Mouse (Mus musculus) hindbrain, postnatal 0 days (tissue): ENCODE measurements around the gene Kbtbd6. TPM values are rescaled to one million over a fixed set of nuclear protein-coding genes. Genes with fewer than 3 reads are reported as not detected.
"Not testable (repeated sequence)": the region's sequence is repeated elsewhere in the genome, so short reads cannot be mapped to it uniquely, and the experiment has no call there.

ENCODE experiments used
- ATAC-seq: fragments of 200-750 bp; cut with Nextera tagmentation; 2 replicates; pipeline ENCODE4 v1.8.0; 2017; ENCODE audit warnings: mild to moderate bottlenecking, moderate TSS enrichment, moderate library complexity
- DNase-seq: peaks from one replicate; pipeline ENCODE4 v3.0.0-alpha.2; 2015; ENCODE audit warnings: low spot score
- H3K27ac ChIP-seq: fragments of 300-500 bp; sonication (generic); 2 replicates; pipeline ENCODE4 v1.5.1; 2014; ENCODE audit warnings: mild to moderate bottlenecking
- H3K27me3 ChIP-seq: fragments of 300-500 bp; sonication (generic); 2 replicates; pipeline ENCODE4 v1.6.1; 2014; ENCODE audit warnings: low read length, mixed read lengths; ENCODE audit not compliant: insufficient read depth
- H3K36me3 ChIP-seq: fragments of 300-500 bp; sonication (generic); 2 replicates; pipeline ENCODE4 v1.6.1; 2014; ENCODE audit warnings: low read length, mixed read lengths; ENCODE audit not compliant: insufficient read depth
- H3K4me1 ChIP-seq: fragments of 300-500 bp; sonication (generic); 2 replicates; pipeline ENCODE4 v1.6.1; 2014; ENCODE audit warnings: antibody characterized with exemption, low read length, mixed read lengths; ENCODE audit not compliant: insufficient read depth
- H3K4me2 ChIP-seq: fragments of 300-500 bp; sonication (generic); 2 replicates; pipeline ENCODE4 v1.6.1; 2014; ENCODE audit warnings: low read depth, mild to moderate bottlenecking, low read length, moderate library complexity, mixed read lengths
- H3K4me3 ChIP-seq: fragments of 300-500 bp; sonication (generic); 2 replicates; pipeline ENCODE4 v1.5.1; 2014; ENCODE audit warnings: low read length
- H3K9ac ChIP-seq: fragments of 300-500 bp; sonication (generic); replicated peaks from 2 replicates; pipeline ENCODE4 v1.6.1; 2014; ENCODE audit warnings: mild to moderate bottlenecking, low read length, moderate library complexity, mixed read lengths
- H3K9me3 ChIP-seq: fragments of 300-500 bp; sonication (generic); 2 replicates; pipeline ENCODE4 v1.6.1; 2016; ENCODE audit warnings: low read length, mixed read lengths
- CTCF ChIP-seq: IDR thresholded peaks from 2 replicates; pipeline ENCODE4 v1.5.1; 2016; ENCODE audit warnings: antibody characterized with exemption, control low read depth, low read depth
- WGBS: fragments of 180-500 bp; shearing (Covaris S2); extraction: QIAGEN DNeasy Blood & Tissue Kit; methylation state at CpG from one replicate; pipeline ENCODE4 v1.1.7; 2014; 5-methylcytosine and 5-hydroxymethylcytosine counted together
- polyA plus RNA-seq: library from polyadenylated mRNA; unstranded; fragments of >200 nt; fragmentation: Nextera tagmentation; extraction: Ambion mirVana; gene quantifications from 2 replicates; pipeline ENCODE4 v1.2.1, GENCODE M21; 2015
- total RNA-seq: library from RNA; depleted of rRNA; stranded (reverse); fragments of >200 nt; gene quantifications from 2 replicates; pipeline ENCODE4 v1.2.3, GENCODE M21; 2014

Gene Kbtbd6
- total and polyA plus RNA-seq, 2 experiments from 2014 or later: 1.1 to 2.9 TPM

DNA sequence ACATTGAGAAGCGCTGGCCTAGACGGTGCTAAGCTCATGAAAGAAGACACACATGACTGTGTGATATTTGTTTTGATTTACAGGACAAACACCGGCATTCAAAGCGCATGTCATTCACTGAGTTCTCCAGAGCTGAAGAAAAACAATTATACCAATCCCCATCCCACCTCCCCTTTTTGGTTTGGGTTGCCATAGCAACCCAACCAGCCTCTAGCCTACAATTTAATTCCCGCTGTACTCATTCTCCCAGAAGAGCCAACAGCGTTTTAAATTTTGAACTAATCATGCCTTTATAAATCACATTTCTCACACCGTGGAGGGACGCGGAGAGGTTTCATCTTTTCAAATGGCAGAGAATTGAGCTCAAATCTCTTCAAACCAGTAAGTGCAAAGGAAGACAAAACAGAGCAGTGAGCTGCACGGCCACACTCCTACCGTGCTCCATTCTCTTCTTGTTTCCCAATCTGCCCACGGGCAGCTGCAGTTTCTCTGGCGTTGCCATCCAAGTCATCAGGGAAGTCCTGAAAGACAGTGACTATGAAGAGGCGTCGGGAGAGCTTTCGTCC, 6.5 kb upstream of the Kbtbd6 start:
- Histone ChIP-seq H3K4me1 (peaks cover 8% of the 10 kb centered on the region), H3K27me3 (no peaks in the 10 kb centered on the region), H3K4me3 (peak overlapping the region; percentile 21), H3K4me2 (peak overlapping the region; percentile 59), H3K9ac (no peak overlapping the region; the same call in 1 of the 2 replicates), H3K36me3 (no peaks in the 10 kb centered on the region), H3K27ac (peak overlapping the region; percentile 84), H3K9me3 (no peaks in the 10 kb centered on the region)
- TF ChIP-seq CTCF: no peak
- 12% methylated on average over 16 of the region's 16 CpGs for WGBS
- ATAC-seq (peak; percentile 84), DNase-seq (peak; percentile 79)

DNA sequence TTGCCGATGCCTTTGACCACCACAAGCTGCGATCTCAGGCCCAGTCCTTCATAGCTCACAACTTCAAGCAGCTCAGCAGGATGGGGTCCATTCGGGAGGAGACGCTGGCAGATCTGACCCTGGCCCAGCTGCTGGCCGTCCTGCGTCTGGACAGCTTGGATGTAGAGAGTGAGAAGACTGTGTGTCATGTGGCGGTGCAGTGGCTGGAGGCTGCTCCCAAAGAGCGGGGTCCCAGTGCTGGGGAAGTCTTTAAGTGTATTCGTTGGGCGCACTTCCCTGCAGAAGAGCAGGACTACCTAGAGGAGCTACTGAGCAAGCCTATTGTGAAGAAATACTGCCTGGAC, 928 bp downstream of the Kbtbd6 start:
- not testable (repeated sequence) for H3K4me3 ChIP-seq, H3K27ac ChIP-seq, DNase-seq, H3K9ac ChIP-seq, H3K4me2 ChIP-seq, H3K9me3 ChIP-seq, H3K27me3 ChIP-seq, H3K4me1 ChIP-seq, H3K36me3 ChIP-seq, ATAC-seq
- WGBS: 95% methylated on average over 4 of the region's 10 CpGs

DNA sequence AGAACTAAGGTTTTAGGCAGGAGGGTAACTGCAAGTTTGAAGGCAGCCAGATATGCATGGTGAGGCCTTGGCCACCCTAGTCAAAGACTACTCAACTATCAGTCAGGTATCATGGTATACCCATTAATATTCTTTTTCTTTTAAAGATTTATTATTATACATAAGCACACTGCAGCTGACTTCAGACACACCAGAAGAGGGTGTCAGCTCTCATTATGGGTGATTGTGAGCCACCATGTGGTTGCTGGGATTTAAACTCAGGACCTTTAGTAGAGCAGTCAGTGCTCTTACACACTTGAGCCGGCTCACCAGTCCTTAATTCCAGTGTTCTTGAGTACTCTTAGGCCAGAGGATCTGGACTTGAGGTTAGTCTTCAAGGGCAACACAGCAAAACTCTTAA, 8.8 kb downstream of the Kbtbd6 start:
- Histone ChIP-seq H3K27me3 (no peaks in the 10 kb centered on the region), H3K4me2 (no peak overlapping the region), H3K4me1 (no peaks in the 10 kb centered on the region), H3K9ac (no peak overlapping the region), H3K4me3 (no peak overlapping the region), H3K27ac (no peak overlapping the region), H3K36me3 (peaks cover 26% of the 10 kb centered on the region), H3K9me3 (no peaks in the 10 kb centered on the region)
- no peak for DNase-seq
- no peak for ATAC-seq
- TF ChIP-seq CTCF: no peak
- WGBS: 93% methylated on average over 1 of the region's 1 CpGs

DNA sequence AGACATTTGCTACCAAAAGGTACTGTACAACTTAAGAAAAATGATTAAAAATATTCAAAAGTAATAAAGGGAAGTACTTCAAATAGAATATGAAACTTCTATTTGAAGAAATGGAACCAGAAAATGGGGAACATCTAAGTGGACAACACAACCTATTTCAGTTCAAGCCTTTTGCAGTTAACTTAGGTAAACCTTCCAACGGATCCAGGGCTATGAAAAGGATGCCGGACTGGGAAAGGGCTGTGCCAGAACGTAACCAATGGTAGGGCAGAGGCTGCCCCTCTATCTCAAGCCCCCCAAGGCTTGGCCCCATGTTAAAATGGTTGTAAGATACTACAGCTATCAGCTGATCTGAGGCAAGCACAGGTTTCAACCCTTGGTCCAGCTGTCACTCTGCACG, 9.4 kb downstream of the Kbtbd6 start:
- no peaks in the 10 kb centered on the region for H3K9me3 ChIP-seq
- no peak overlapping the region for H3K4me2 ChIP-seq
- no peak for TF ChIP-seq CTCF
- H3K27me3 ChIP-seq: no peaks in the 10 kb centered on the region
- no peak overlapping the region for H3K4me3 ChIP-seq
- H3K36me3 ChIP-seq: peaks cover 32% of the 10 kb centered on the region
- H3K4me1 ChIP-seq: no peaks in the 10 kb centered on the region
- no peak for DNase-seq
- H3K27ac ChIP-seq: no peak overlapping the region
- no peak for ATAC-seq
- no peak overlapping the region for H3K9ac ChIP-seq
- WGBS: 94% methylated on average over 4 of the region's 4 CpGs

DNA sequence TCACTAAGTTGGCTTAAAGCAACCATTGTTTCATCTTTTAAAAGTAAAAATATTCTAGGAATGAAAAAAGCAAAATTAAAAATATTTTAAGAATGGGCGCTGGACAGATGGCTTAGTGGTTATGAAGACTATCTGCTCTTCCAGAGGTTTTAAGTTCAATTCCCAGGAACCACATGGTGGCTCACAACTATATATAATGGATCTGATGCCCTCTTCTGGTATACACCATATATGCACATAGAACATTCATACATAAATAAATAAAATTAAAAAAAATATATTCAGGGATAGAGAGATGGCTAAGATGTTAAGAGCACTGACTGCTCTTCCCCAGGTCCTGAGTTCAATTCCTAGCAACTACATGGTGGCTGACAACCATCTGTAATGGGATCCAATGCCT, 14.0 kb downstream of the Kbtbd6 start:
- WGBS: 94% methylated on average over 1 of the region's 1 CpGs
- no peak overlapping the region for H3K27ac ChIP-seq
- peaks cover 60% of the 10 kb centered on the region for H3K36me3 ChIP-seq
- no peak overlapping the region for H3K4me2 ChIP-seq
- DNase-seq: no peak
- no peaks in the 10 kb centered on the region for H3K27me3 ChIP-seq
- H3K9me3 ChIP-seq: no peaks in the 10 kb centered on the region
- TF ChIP-seq CTCF: peak; percentile 8; the same call in 1 of the 2 replicates
- ATAC-seq: no peak
- H3K4me1 ChIP-seq: no peaks in the 10 kb centered on the region
- H3K9ac ChIP-seq: no peak overlapping the region
- no peak overlapping the region for H3K4me3 ChIP-seq

DNA sequence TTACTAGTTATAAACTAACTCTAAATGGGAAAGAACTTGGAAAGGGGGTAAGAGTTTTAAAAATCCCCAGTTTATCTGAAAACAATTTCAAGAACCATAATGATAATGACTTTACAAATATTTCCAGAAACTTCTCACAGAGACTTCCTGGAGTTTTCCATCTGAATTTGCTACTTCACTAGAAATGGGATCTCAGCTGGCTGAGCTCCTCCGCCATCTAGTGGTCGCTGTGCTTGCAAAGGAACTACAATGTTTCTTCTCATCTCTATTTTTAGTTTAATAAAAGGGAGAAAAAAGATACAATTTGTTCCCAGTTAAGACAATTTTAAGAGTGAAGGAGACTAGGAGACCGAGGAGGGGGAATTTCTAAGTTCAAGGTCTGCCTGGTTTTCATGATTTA, 16.0 kb downstream of the Kbtbd6 start:
- DNase-seq (peak; percentile 83), ATAC-seq (no peak)
- H3K27me3 ChIP-seq: no peaks in the 10 kb centered on the region
- TF ChIP-seq CTCF: peak; percentile 77
- no peak overlapping the region for H3K4me3 ChIP-seq
- WGBS: 29% methylated on average over 3 of the region's 3 CpGs
- H3K9ac ChIP-seq: no peak overlapping the region
- H3K4me1 ChIP-seq: no peaks in the 10 kb centered on the region
- H3K9me3 ChIP-seq: no peaks in the 10 kb centered on the region
- H3K27ac ChIP-seq: no peak overlapping the region
- H3K4me2 ChIP-seq: no peak overlapping the region
- H3K36me3 ChIP-seq: peaks cover 66% of the 10 kb centered on the region

DNA sequence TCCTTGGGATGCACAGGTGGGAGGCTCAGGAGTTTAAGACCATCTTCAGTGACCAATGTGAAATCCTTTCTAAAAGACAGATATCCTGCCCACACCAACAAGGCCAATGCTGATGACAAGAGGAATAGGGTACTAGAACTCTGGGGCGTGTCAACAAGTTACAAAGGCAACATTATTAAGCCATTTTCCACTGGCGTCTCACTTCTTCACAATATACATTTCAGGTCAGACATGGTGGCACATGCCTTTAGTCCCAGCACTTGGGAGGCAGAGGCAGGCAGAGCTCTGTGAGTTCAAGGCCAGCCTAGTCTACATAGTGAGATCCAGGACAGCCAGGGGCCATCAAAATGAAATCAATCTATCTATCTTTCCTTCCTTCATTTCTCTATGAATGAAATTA, 21.7 kb downstream of the Kbtbd6 start:
- Histone ChIP-seq H3K9me3 (no peaks in the 10 kb centered on the region), H3K36me3 (peaks cover 51% of the 10 kb centered on the region), H3K4me3 (no peak overlapping the region), H3K4me2 (no peak overlapping the region), H3K27ac (no peak overlapping the region), H3K9ac (no peak overlapping the region), H3K4me1 (no peaks in the 10 kb centered on the region), H3K27me3 (no peaks in the 10 kb centered on the region)
- WGBS: 91% methylated on average over 2 of the region's 2 CpGs
- DNase-seq (no peak), ATAC-seq (no peak)
- no peak for TF ChIP-seq CTCF
